Comparison of ENCODE assay signal across 10 mouse cellular contexts in the genomic region with DNA sequence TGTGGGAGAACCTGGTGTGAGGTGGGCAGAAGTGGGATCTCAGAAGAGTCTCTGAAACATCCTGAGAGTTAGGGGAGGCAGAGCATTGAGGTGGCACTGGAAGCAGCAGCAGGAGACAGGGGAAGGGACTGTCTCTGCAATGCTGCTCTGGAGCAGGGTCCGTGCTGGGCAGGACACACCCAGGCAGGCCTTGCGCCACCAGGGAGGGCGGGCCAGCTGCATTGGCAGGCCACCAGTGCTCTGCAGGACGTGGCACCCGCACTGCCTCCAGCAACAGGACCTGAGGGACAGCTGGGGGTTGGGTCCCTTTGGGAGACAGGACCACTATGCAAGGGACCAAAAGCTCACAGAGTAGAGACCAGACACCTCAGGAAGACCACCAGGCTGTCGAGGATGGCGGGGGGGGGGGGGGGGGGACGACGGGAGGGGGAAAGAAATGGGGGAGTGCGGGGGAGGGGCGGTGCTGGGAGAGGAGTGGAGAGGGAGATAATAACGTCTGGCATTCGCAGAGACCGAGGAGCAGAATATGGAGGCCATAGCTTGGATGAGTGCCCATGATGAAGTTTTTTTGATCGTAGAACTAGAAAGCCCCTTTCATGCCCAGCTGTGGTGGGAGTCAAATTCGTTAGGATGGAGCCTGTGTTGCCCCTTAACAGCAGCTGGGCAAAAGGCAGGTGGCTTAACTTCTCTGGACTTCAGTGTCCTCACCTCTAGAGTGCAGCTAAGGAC. TPM values are rescaled to one million over a fixed set of nuclear protein-coding genes. Genes with fewer than 3 reads are reported as not detected.
A peak's percentile ranks its signal among the peaks of the same experiment; 100 is the strongest.
DNase-seq lines count a peak whose midpoint lies in the region; ATAC-seq and TF ChIP-seq lines count a peak whose summit lies in the region.
"Had no signal": no experiment of that assay in that cellular context is flagged by ENCODE, and none has a peak within 500 bp of the region (broad histone marks: within the 10 kb centered on the region; RNA-seq: fewer than 3 reads in every experiment).

No protein-coding gene starts in this region.

- no peaks in the 10 kb centered on the region for H3K36me3 ChIP-seq in hindbrain, embryonic 13.5 days
- H3K36me3 ChIP-seq in hindbrain, embryonic 10.5 days = no peaks in the 10 kb centered on the region
- no peaks in the 10 kb centered on the region for H3K36me3 ChIP-seq in E14TG2a.4 (ENCODE audit: insufficient read depth, low read length)
- H3K36me3 ChIP-seq in limb, embryonic 12.5 days = no peaks in the 10 kb centered on the region
- H3K36me3 ChIP-seq in midbrain, embryonic 16.5 days (ENCODE audit: control insufficient read depth, insufficient read depth, low read length) = no peaks in the 10 kb centered on the region
- H3K36me3 ChIP-seq: neural tube, embryonic 13.5 days had no signal

- no peaks in the 10 kb centered on the region for H3K27me3 ChIP-seq in hindbrain, embryonic 13.5 days
- H3K27me3 ChIP-seq in hindbrain, embryonic 10.5 days (ENCODE audit: insufficient read depth, poor library complexity, severe bottlenecking) = 0 out of 2 replicates have a peak, but pooled peaks cover 5% of the 10 kb centered on the region
- H3K27me3 ChIP-seq in E14TG2a.4 (ENCODE audit: insufficient read depth, low read length) = peaks cover 11% of the 10 kb centered on the region
- H3K27me3 ChIP-seq in limb, embryonic 12.5 days = no peaks in the 10 kb centered on the region
- H3K27me3 ChIP-seq in midbrain, embryonic 16.5 days (ENCODE audit: control insufficient read depth, insufficient read depth, low read depth, low read length) = no peaks in the 10 kb centered on the region
- H3K27me3 ChIP-seq: neural tube, embryonic 13.5 days had no signal

- 0 out of 2 replicates have a peak overlapping the region, but pooled peaks have one; percentile 10 for H3K4me2 ChIP-seq in hindbrain, embryonic 13.5 days
- no peak overlapping the region for H3K4me2 ChIP-seq in limb, embryonic 12.5 days
- no peak overlapping the region for H3K4me2 ChIP-seq in midbrain, embryonic 16.5 days (ENCODE audit: low read length)
- H3K4me2 ChIP-seq: neural tube, embryonic 13.5 days had no signal

- no peak for DNase-seq in hindbrain, embryonic 10.5 days (ENCODE audit: low spot score)
- peak; percentile 82 for DNase-seq in gastrocnemius, postnatal 10 days
- no peak for DNase-seq in thymus, postnatal 14 days
- DNase-seq in spleen, postnatal 10 days (ENCODE audit: low spot score in 2 of 2) = no peak

- H3K9me3 ChIP-seq in hindbrain, embryonic 13.5 days = no peaks in the 10 kb centered on the region
- H3K9me3 ChIP-seq in hindbrain, embryonic 10.5 days = no peaks in the 10 kb centered on the region
- no peaks in the 10 kb centered on the region for H3K9me3 ChIP-seq in E14TG2a.4 (ENCODE audit: low read length)
- no peaks in the 10 kb centered on the region for H3K9me3 ChIP-seq in limb, embryonic 12.5 days
- no peaks in the 10 kb centered on the region for H3K9me3 ChIP-seq in midbrain, embryonic 16.5 days (replicated peaks; ENCODE audit: control insufficient read depth, low read length, poor library complexity, severe bottlenecking)
- H3K9me3 ChIP-seq: neural tube, embryonic 13.5 days had no signal

- TF ChIP-seq CTCF in E14TG2a.4 (conservative IDR thresholded peaks at IDR 0.05; ENCODE audit: low read length) = no peak

- ATAC-seq in hindbrain, embryonic 13.5 days (ENCODE audit: low FRiP score) = no peak
- ATAC-seq in limb, embryonic 12.5 days (ENCODE audit: insufficient number of reproducible peaks, insufficient read depth, low FRiP score, low TSS enrichment, low read depth) = no peak
- ATAC-seq in midbrain, embryonic 16.5 days = no peak

- WGBS in hindbrain, embryonic 13.5 days = 25% methylated on average over 13 of the region's 16 CpGs
- 32% methylated on average over 14 of the region's 16 CpGs for WGBS in hindbrain, embryonic 10.5 days
- WGBS in limb, embryonic 12.5 days = 26% methylated on average over 13 of the region's 16 CpGs
- 32% methylated on average over 11 of the region's 16 CpGs for WGBS in midbrain, embryonic 16.5 days

- peaks cover 12% of the 10 kb centered on the region for H3K4me1 ChIP-seq in hindbrain, embryonic 13.5 days (replicated peaks)
- H3K4me1 ChIP-seq in hindbrain, embryonic 10.5 days (replicated peaks) = peaks cover 18% of the 10 kb centered on the region
- H3K4me1 ChIP-seq in E14TG2a.4 (replicated peaks; ENCODE audit: low read depth, low read length) = peaks cover 35% of the 10 kb centered on the region
- H3K4me1 ChIP-seq in limb, embryonic 12.5 days (replicated peaks) = peaks cover 22% of the 10 kb centered on the region
- H3K4me1 ChIP-seq in midbrain, embryonic 16.5 days (ENCODE audit: control insufficient read depth, insufficient read depth, low read length) = no peaks in the 10 kb centered on the region

- H3K9ac ChIP-seq in hindbrain, embryonic 13.5 days = no peak overlapping the region
- H3K9ac ChIP-seq in limb, embryonic 12.5 days (replicated peaks) = no peak overlapping the region
- H3K9ac ChIP-seq in midbrain, embryonic 16.5 days (ENCODE audit: low read depth, low read length) = no peak overlapping the region
- H3K9ac ChIP-seq: neural tube, embryonic 13.5 days had no signal

- H3K4me3 ChIP-seq in hindbrain, embryonic 13.5 days = no peak overlapping the region
- no peak overlapping the region for H3K4me3 ChIP-seq in hindbrain, embryonic 10.5 days
- H3K4me3 ChIP-seq in E14TG2a.4 (replicated peaks; ENCODE audit: low read length) = peak overlapping the region; percentile 39; the same call in 1 of the 2 replicates
- H3K4me3 ChIP-seq in limb, embryonic 12.5 days (replicated peaks) = no peak overlapping the region
- no peak overlapping the region for H3K4me3 ChIP-seq in midbrain, embryonic 16.5 days (ENCODE audit: low read depth, low read length)
- H3K4me3 ChIP-seq: neural tube, embryonic 13.5 days had no signal

- H3K27ac ChIP-seq in hindbrain, embryonic 13.5 days = no peak overlapping the region
- no peak overlapping the region for H3K27ac ChIP-seq in hindbrain, embryonic 10.5 days
- H3K27ac ChIP-seq in limb, embryonic 12.5 days = peak overlapping the region; percentile 18; the same call in 1 of the 2 replicates
- H3K27ac ChIP-seq in midbrain, embryonic 16.5 days (ENCODE audit: low read length) = no peak overlapping the region
- H3K27ac ChIP-seq: neural tube, embryonic 13.5 days had no signal

RNA-seq across cellular contexts. Expression of gene Col1a1, which starts 20.2 kb away (rescaled TPM):
- polyA plus RNA-seq in hindbrain, embryonic 13.5 days (2015; fragmentation: Nextera tagmentation; extraction: Ambion mirVana) = 128 and 217 TPM in 2 replicates
- polyA plus RNA-seq in hindbrain, embryonic 10.5 days (2016; fragmentation: Nextera tagmentation; extraction: Ambion mirVana) = 98.1 and 193 TPM in 2 replicates
- total RNA-seq in gastrocnemius, postnatal 10 days (2021) = 1,000 to 10,000 TPM; 5,070 to 7,999 TPM
- 290 and 351 TPM in 2 replicates for polyA plus RNA-seq in limb, embryonic 12.5 days (2016; fragmentation: Nextera tagmentation; extraction: Ambion mirVana)
- 58.1 and 84.6 TPM in 2 replicates for polyA plus RNA-seq in midbrain, embryonic 16.5 days (2015; fragmentation: Nextera tagmentation; extraction: Ambion mirVana)

RNA-seq across cellular contexts. Expression of gene Hils1, which starts 51.6 kb away (rescaled TPM):
- polyA plus RNA-seq in hindbrain, embryonic 13.5 days (2015; fragmentation: Nextera tagmentation; extraction: Ambion mirVana) = not detected in 2 replicates
- not detected in 2 replicates for polyA plus RNA-seq in hindbrain, embryonic 10.5 days (2016; fragmentation: Nextera tagmentation; extraction: Ambion mirVana)
- total RNA-seq in gastrocnemius, postnatal 10 days (2021) = not detected
- not detected in 2 replicates for polyA plus RNA-seq in limb, embryonic 12.5 days (2016; fragmentation: Nextera tagmentation; extraction: Ambion mirVana)
- polyA plus RNA-seq in midbrain, embryonic 16.5 days (2015; fragmentation: Nextera tagmentation; extraction: Ambion mirVana) = not detected in 2 replicates
- total RNA-seq: layer of hippocampus, adult 18-20 months had no signal
- polyA plus RNA-seq: neural tube, embryonic 13.5 days had no signal
